Mouse (Mus musculus): Measurements from ENCODE around the gene Fam185a. TPM values are rescaled to one million over a fixed set of nuclear protein-coding genes. Genes with fewer than 3 reads are reported as not detected.

Gene Fam185a
- 1 to 10 TPM; 2.4 to 2.6 TPM for polyA plus RNA-seq (2017; shearing (Covaris generic))

DNA sequence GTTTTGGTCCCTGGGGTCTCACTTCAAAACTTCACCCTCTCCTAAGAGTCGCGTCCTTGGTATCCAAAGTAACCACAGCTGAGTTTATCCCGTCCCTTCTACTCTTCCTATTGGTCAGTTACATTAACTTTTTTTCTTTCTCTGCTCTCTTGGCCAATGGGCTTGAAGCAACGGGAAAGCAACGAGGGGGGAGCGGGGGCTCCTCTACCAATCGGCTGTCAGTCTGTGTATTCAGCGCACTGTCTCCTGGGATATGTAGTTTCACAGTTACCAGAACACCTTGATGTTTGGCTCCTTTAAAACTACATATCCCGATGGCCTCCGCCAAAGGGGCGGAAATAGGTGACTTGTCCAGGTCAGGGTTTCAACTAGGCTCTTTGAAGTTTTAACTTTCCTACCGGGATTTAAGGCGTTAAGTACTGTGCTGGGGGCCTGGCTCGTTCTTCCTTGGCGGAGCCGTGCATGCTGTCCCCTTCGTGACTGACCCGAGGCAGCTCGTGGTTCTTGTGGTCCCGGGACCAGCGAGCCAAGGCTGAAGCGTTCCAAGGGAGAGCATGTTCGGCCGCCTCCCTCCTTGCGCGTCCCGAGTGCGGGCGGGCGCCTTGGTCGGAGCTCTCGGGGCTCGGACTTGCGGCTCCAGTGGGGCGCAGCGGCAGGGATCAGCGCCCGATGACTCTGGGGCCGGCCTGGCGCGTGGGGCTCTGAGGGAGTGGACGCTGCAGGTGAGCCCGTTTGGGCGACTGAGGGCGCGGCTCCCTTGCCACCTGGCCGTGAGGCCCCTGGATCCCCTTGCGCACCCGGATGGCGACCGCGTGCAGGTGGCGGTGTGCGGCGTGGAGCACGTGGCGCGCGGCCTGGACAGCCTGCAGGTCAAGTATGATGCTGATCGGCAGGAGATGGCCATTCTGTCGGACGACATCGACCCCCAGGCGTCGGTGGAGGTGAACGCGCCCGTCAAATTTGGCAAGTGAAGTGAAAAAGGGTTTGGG is at the start of gene Fam185a, which contains the start of gene Ccdc146:
Fam185a (plus strand) TSS at position 345 of the 989 bp plus-strand sequence.
Ccdc146 (minus strand) TSS at position 64 of the 989 bp plus-strand sequence.
- ATAC-seq = peak; percentile 99

DNA sequence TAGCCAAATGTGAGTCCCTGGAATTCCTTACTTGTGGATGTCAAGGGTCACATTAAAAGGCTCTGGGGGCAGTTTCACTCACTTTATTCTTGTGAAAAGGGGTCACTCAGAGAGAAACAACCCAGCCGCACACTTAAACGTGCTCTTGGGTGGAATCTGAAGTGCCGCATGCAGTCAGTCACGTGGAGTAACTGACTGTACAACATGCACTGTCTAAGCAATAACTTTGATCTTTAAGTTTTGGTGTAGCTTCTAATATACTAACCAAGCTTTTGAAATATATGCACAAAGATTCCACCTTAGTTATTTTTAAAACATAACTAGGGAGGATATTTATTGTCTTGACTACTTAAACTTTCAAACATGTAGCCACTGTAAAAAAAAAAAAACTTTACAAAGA is 47.8 kb upstream of the Fam185a start:
- no peak for ATAC-seq

DNA sequence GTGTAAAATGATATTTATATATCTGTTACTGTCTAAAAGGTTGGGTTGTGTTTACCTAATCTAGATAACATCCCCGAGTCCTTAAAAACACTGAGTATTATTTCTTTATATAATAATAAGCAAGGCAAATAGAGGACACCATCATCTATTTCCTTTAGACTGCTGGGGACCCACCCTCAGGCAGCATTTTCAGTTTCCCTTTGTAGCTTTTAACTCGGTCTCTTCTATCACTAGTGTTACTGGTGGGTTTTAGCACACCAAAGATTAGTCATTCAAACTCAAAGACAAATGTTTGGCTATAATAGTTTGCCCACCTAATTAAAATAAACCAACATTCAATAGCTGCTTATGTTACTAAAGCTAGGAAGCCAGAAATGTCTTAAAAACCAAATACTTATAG is 46.4 kb upstream of the Fam185a start:
- peak; percentile 75 for ATAC-seq

DNA sequence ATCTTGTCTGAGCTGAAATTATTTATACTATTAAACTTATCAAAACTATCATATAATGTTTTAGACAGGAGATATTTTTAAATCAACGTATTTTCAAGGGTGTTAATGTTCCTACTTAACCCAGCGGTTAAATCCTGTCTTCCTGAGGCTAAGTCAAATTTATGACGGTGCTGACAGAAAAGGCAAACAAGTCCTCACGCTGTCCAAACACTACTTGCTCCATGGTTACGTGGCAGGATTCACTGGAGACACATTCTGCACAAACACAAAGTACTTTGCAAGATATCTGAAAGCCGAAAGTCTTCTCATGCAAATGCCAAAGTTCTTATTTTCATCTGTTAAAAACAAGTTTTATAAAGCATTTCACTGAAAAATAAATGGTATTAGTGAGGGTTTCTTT is 42.8 kb upstream of the Fam185a start:
- no peak for ATAC-seq

DNA sequence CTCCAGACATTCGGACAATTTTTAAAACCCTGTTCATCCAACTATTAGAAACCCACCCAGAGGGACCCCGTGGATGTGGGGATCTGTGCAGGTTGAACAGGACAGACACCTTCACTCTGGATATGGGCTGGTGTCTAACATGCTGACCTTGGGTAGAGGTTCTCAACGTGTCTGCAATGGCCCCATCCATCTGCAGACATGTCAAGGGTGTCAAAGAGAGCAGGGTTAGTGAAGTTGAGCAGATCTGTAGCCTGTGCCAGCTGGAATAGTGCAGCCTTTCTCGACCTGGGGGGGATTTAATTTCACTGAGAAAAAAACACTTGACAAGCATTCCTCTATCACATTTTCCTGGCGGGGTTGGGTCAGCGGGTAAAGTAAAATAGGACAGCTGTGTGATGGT is 42.1 kb upstream of the Fam185a start:
- no peak for ATAC-seq

DNA sequence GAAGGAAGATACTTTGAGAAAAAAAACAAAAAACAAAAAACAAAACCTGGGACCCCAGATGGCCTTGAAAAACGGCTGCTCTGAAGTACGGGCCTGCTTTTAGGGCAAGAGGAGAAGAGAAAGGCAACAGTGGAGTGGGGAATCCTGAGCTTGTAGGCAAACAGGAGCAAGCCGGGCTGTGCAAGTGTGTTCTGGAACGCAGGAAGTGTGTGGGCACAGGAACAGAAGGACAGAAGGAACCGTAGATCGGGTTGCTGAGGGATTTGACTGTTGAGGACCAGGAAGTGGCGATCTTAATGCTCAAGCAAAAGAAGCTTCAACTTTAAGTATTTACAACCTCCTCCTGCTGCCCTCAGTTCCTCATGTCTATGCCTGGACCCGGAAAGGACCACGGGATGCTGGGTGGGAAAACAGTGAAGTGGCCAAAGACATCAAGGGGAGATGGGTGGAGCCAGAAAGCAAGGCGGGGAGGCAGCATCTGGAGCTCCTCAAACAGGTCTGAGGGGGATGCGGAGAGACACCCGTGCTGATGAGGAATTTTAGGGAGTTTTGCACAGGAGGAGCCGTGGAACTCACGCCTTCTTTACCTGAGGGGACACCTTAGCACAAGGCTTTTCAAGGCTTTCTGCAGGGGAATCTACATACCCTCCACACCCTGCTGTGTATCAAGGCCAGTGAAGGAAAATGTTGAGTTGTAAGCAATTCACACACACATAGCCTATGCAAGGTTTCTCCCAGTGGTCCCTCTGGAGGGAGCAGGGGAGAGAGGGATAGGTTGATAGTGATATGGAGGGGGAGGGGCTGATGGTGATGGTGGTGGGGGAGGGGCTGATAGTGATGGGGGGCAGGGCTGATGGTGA is 41.1 kb upstream of the Fam185a start:
- no peak for ATAC-seq

DNA sequence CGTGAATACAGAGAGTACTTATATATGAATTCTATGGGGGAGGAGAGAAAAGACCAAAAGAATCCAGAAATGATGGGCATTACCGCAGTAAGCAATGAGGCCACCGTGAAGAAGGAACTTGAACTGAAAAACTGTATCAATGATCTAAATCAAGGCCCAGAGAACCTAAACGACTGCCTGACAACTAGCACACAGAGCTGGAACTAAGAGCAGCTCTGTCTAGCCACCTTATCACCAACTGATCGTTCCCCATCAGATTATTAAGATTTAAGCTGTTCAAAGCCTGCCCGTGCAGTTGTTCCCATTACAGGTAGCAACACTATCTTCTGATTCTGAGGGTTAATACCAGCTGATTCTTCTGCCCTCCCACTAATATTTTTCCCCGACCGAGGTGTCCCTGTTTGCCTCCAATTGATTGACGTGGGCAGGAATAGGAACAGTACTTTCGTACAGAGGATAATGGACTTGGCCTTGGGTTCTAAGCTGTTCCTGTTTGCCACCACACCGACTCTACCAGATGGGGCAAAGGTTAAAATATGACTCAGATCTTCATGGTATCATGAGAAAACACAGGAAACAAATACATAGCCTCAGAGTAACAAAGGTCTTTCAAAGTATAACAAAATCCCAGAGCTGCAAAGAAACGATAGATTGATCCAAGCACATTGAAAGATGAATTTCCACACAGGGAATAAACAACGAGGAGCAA is 40.4 kb upstream of the Fam185a start:
- peak; percentile 47 for ATAC-seq

DNA sequence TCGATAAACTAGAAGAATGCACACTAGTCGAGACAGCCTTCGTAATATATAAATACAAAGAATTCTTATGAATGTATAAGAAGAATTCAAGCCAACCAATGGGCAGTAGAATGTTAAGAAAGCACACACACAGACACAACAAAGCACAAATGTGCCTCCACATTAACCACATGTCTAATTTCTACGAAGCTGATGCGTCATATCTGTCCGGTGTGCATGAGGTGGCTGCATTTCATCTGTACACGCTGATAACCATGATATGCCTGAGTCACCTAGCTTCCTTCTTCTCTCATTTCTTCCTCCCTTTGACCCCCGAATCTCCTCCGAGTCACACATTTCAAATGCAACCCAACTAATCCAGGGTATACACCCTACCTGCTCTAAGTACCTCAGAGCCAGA is 39.8 kb upstream of the Fam185a start:
- peak; percentile 62 for ATAC-seq

DNA sequence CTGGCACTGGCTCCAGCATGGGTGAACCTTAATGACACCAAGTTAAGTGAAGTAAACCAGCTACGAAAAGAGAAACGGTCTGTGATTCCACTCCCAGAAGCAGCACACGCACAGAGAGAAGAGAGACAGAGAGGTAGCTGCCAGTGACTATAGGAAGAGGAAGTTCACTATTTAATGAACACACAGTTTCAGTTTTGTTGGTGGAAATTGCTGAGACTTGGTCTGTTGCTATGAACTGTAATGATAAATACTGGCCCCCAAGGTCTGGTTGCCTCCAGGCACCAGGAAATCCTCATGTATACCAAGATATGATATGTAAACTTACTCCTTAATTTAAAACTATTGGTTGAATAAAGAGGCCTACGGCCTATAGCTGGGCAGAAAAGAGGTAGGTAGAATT is 38.3 kb upstream of the Fam185a start:
- no peak for ATAC-seq

DNA sequence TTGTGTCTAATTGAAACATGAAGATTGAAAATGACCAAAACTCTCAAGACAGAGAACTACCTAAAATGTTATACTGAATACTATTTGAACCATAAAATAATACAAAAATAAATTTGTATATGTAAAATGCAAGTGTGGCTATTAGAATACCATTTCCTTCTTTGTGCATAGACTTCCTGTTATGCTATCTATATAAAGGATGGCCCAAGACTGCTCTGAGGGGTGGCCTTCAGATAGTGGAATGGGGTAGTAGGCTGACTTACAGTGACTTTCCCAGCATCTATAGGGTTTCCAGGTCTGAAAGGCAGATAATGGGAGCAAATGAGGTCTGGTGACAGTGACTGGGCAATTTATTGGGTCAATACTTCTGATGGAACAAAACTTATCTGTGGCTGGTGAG is 37.4 kb upstream of the Fam185a start:
- no peak for ATAC-seq

DNA sequence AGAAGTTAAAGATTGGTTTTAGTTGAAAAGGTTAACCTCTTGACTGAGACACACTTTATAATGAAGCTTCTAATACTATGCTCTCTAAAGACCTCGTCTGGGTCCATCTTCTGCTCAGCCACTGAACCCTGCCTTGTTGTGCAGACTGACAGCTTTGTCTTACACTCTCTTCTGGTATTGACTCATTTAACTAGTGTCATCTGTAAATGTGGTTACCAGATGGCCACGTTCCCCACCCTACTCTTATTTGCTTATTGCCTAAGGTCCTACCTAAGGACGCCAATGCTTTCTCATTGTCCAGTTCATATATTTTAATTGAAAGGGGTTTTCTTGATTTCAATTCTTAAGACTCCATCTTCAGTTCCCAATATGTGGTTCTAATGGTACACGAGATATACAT is 35.9 kb upstream of the Fam185a start:
- no peak for ATAC-seq

DNA sequence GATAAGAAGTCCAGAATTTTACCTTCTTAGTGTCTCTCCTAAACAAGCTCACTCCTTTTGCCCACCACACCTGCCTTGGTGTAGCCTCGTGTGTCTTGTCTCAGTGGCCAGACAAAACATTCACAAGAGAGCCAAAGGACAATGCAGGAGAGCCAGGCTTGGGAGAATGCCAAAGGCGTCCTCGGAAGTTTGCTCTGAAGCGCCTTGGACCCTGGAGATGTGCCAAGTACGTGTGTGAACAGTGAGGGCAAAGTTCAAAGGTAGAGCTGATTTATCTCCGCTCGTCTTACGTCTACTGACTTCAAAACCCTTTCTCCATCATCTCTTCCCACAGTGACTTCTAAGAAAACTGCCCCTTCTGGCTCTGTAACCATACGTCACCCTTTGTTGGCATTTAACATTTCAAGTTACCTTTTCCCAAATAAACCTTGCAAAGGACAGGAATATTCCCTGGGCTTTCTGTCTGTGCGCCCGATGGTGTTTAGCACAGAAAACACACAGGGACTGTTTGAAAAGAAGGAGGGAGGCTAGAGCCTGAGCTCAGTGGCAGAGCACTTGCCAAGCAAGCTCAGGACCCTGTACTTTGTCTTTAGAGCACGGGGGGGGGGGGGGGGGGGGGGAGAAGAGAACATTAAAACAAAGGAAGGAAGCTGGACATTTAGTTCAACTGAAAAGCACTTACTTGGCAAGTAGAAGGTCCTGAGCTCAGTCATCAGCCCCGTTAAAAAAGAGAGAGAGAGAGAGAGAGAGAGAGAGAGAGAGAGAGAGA is 33.0 kb upstream of the Fam185a start:
- no peak for ATAC-seq

DNA sequence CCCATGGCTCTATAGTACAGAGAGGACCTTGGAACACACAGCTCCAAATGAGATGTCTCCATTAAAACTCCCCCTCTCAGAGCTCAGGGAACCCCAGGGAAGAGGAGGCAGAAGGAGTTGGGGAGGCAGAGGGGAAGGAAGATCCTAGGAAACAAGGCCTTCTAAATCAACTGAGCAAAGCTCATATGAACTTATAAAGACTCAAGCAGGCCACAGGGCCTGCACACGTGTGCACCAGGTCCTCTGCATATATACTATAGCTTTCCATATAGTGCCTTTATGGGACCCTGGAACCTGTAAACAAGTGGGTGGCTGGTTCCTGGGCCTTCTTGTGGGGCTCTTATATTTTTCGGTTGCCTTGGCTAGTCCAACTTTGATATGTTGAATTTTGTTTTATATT is 30.2 kb upstream of the Fam185a start:
- ATAC-seq = no peak

DNA sequence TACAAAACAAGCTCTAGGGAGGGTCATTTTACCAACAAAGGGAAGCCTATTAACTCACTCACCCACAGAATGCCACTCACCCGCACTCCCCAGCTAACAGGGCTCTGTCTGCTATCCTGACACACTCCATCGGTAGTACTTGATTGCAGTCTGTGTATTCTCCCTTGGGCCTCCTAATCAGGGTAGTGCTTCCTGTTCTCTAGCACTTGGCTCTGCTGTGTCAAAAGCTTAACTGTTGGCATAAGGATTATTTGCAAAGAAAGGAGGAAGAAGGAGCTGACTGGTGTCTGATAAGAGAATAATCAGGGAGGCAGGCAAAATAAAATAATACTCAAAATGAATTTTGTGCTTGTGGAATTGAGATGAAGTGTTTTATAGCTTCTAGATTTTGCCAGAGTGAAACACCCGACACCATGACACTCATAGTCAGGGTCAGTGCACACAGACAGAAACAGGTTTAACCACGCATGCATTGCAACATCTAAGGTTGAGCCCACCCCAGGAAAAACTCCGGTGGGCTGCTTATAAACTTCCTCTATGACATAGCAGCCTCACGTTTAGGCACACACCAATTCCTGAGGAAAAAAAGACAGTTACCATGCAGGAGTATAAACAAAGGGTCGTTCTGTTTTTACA is 29.4 kb upstream of the Fam185a start:
- ATAC-seq = no peak

DNA sequence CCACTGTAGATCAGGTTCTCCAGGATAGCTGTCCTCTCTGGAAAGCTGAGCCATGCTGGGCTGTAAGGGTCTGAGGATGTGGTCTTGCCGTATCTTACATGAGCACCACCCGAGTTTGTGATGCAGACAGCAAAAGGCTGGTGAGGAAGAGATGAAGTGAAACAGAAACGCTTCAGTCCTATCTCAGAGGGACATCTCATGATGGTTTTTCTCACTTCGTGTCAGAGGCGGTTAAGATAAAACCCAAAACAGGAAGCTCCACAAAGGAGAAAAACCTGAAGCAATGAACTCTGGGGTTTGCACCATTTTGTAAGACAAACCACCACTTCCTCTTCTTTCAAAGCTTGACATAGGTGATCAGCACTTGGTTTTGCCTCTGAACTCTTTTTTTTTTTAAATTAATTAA is 13.5 kb upstream of the Fam185a start:
- ATAC-seq = peak; percentile 92

DNA sequence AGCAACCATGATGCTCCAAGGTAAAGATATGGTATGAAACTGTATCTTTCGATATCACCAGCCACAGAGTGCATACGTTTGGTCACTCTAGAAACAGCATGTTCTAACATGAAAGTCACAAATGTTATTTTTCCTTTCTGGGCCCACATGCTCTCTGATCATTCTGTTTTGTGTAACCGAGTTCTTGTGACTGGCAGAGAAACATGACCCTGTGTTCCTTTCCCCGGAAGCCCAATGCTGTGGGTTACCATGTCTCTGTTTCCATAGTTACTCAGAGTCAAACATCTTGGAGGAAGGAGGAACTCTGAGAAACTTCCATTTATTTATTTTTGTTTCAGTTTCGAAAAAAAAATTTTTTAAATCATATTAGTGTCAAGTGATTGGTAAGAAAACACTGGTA is 12.7 kb upstream of the Fam185a start:
- ATAC-seq = peak; percentile 43

DNA sequence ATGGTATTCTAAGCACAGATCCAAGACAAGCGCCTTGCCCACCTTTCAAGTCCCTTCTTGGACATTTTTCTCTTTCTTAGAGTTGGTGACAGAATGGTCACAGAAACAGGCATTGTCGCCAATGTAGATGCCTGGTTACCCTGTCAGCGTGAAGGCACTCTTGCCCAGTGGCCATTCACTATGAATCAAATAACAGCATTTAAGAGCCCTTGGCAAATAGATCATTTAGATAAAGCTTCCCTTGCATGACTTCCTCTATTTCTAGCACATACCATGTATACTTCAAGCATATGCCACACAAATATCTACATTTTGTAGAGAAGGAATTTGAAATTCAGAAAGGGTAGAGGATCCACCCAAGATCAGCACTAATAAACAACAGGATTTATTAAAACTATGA is 11.4 kb upstream of the Fam185a start:
- no peak for ATAC-seq

DNA sequence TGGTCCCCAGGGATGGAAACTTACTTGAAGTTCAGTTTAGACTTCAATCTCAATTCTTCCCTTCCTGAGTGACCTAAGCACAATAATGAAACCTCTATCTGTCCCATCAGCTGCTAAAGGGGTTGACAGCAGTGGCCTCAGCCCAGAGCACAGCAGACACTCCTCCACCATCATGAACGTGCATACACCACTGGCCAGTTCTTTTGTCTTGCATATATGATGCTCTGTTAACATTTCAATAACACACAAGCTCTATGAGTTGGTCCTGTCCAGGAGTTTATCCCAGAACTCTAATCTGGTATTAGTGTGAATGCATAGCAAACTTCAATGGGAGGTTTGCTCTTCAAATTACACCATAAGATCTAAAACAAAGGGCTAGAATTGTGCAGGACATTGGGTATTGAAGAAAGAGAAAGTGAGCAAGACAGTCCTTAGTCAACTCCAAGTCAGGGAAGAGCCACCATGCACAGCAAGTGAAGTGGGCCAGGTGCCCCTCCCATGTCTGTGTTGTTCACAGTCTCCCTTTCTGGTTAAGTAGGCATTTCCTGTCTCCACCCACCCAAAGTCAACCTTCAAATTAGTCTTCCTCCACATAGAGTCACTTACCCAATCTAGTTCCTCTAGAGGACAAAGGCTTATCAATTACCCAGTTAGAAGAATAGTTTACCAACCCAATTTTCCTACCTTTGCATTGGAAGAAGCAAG is 10.5 kb upstream of the Fam185a start:
- peak; percentile 30 for ATAC-seq

DNA sequence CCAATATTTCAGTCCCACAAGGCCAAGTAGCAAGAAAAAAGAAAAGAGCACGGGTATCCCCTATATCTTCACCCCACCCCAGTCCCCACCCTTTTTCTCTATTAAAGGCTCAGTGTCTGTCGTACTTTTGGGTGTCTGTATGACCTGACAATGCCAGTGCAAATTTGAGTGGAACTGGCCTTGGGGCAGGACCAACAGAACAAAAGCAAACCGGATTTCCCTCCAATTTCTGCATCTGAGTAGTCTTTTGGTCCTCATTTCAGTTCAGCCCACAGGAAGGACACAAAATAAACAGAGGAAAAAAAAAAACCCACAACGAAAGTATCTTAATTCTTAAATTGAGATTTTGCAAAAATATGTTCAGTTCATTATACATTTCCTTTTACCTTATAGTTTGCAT is 6.1 kb upstream of the Fam185a start:
- ATAC-seq = no peak

DNA sequence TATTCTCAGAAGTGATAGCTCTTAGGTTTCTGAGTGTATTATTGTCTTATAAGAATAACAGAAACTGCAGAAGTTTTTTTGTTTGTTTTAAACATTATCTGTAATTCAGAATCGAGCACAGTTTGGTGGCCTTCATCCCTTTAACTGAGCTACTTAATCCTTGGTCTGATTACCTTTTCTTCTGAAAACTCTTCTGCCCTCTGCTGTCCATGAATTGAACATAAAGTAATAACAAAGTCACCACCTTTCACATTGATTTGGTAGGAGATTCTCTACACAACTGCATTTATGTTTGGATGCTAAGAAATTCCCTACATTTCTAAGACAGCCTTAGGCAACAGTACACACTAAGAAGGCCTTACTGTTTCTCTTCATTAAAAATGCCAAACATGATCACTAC is 4.1 kb upstream of the Fam185a start:
- ATAC-seq = no peak

DNA sequence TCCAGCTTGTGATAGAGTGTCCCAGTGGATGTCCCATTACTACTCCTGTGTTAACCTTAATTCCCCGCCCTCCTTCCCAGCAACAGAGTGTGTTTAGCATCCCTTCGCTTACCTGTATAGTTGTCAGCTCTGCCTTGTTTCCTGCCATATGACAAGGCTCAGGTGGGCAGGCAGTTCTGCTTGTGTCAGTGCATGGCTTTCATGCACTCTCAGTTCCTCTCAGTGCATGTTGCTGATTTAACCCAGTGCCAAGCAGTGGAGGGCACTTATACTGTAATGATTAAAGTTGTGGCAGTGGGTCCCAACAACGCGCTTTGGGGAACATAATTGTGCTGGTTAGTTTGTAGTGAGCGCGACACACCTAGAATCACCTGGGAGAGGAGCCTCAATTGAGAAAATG is 1.9 kb downstream of the Fam185a start:
- no peak for ATAC-seq
